Mouse (Mus musculus): Measurements from ENCODE around the gene Synrg.

- TF ChIP-seq CTCF (IDR thresholded peaks at IDR 0.05; ENCODE audit: low read depth) (no peak), EP300 (optimal IDR thresholded peaks at IDR 0.05) (no peak)
Observed at GRCm38 (mm10) chr11:84042808-84043762, 78.9 kb downstream of the Synrg start.
